Mouse (Mus musculus) lung, postnatal 36 days (tissue): Measurements from ENCODE around the gene Gm42372.

Experiments
- DNase-seq: peaks from one replicate; pipeline ENCODE4 v3.0.0; 2022; ENCODE audit warnings: mixed read lengths

The Gm42372 gene

DNA sequence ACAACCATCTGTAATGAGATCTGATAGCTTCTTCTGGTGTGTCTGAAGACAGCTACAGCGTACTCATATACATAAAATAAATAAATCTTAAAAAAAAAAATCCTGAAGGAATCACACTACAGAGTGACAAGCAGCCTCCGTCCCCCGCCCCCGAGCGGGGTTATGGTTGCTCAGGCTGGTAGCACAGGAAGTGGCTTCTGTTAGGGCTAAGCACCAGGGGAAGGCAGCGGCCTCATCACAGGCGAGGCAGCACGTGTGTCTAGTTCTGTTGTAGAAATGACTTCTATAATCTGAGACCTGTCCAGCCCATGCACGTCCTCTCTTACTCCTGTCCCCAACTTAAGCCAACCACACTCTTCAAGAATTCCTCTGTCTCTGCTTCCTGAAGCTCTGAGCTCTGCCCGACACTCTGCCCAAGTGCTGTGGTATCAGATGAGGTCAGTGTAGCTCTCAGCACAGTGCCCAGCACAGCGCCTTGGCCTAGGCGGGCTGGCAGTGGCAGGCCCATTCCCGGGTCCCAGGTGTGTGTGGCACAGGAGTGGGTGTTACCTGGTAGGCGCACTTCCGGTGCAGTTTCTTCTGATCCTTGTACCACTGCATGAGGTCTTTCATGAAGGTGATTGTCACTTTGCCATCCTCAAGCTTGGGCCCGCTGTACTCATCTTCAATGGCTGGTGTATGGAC, 26.6 kb downstream of the Gm42372 start:
- DNase-seq: no peak

GRCm38 (mm10) chr7:17010010-17010347, 27.1 kb downstream of the Gm42372 start:
- peak; percentile 38 for DNase-seq

DNA sequence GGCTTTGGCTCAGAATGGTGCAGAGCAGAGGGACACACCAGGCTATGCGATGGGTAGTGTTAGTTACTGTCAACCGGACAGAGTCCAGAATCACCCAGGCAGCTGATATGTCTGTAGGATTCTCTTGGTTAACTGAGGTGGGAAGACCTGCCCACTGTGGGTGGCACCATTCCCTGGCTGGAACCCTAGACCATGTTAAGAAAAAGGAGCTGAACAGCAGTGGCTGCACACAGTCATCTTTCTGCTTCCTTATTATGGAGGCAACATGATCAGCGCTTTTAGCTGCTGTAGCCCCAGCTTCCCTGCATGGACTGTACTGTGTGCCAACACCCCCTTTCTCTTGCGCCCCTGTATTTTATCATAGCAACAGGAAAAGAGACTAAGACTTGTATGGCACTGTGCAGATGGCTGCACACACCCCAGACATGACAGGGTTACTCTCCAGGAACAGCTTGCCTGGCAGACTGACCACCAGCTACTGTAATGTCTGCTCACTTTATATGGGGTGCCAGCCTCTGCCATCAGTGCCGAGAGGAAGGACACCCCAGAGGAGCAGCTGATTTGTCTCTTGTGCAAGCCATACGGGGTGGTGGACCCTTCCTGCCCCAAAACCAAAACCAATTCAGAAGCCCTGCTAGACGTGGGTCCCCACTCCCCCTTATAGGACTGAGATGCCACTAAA, 29.2 kb downstream of the Gm42372 start:
- DNase-seq: no peak

DNA sequence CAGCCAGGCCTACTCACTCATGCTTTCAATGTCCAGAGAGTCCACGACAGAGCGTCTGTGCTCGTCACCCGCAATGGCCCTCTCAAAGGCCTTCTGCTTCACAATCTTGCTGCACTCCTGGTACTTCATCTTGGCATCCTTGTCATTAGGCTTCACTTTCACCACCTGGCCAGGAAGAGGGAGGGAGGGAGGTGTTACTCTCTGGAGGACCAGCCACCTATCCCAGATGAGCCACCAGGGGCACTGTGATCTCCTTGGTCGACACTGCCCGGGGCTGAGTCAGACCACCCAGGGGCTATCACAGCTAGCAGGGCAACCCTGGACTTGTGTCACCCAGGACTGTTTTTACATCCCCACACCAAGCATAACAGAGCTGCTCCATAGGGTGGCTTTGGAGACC, 32.5 kb downstream of the Gm42372 start:
- no peak for DNase-seq

GRCm38 (mm10) chr7:17017036-17017435, 34.1 kb downstream of the Gm42372 start:
- DNase-seq: peak; percentile 93

- no peak for DNase-seq
These were observed 35.0 kb downstream of the Gm42372 start for GRCm38 (mm10) chr7:17017921-17018320.

DNA sequence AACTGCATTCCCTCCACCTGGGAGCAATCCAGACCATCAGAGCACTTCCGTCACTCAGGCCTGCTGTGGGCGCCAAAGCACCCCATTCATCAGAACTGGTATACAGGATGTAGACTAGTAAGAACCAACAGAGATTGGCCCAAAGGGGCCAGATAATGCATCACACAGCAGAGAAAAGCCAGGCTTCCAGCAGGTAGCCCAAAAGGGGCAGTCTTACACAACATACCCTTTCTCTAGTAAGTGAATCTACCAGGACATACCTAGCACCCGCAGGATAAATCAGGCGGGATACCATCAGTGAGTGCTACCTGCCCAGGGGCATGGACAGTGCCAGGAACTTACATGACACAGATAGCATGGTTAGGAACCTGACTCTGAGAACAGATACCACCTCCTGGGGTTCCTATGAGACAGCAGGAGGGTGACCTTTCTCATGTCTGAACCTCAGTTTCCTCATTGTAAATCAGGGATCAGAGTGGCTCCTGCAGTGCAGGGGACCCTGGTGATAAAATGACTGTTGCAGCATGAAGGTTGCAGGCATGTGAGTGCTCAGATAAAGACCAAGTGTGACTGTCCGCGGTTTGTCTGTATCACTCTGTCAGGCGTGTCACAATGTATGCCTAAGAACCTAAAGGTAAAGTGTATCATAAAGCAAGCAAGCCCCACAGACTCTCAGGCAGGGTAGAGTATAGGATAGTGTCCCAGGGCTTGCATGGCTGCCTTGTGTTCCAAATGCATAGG, 36.7 kb downstream of the Gm42372 start:
- DNase-seq: peak; percentile 8

- DNase-seq: no peak
These were observed 39.3 kb downstream of the Gm42372 start for GRCm38 (mm10) chr7:17022176-17022575.

DNA sequence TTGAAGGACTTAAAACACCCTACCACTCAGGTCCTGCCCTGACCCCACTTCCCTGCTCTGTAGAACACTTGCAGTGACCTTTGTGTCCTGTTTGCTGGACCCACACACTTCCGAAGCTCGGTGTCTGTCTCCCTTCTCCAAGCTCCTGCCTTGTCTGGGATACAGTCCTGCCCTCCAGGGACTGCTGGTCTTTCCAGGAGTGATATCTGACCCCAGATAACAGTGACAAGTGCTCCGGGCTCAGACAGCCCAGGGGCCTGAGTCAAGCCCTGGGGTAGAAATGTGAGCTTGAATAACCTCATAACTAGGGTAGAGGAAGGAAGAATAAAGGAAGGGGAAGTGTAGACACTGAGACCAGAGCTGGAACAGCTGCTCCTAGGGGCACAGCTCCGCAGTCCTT, 40.8 kb downstream of the Gm42372 start:
- no peak for DNase-seq

DNA sequence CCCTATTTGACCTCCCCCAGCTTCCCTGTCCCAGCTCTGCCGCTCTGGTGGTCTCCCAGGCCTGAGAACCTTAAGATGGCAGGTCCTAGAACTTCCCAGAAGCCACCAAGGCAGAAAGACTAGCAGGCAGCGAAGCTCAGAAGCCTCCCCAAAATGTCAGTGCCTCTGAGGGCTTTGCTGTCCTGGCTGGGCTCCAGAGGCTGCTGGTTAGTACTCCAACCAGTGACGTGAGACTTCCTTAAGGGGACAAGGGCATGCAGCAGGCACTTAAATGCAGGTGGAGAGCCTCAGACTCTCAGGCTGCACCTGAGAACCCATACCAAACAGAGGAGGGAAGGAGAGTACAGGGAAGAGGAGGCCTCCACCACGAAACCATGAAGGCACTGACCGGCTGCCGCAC, 41.3 kb downstream of the Gm42372 start:
- peak; percentile 76 for DNase-seq

DNA sequence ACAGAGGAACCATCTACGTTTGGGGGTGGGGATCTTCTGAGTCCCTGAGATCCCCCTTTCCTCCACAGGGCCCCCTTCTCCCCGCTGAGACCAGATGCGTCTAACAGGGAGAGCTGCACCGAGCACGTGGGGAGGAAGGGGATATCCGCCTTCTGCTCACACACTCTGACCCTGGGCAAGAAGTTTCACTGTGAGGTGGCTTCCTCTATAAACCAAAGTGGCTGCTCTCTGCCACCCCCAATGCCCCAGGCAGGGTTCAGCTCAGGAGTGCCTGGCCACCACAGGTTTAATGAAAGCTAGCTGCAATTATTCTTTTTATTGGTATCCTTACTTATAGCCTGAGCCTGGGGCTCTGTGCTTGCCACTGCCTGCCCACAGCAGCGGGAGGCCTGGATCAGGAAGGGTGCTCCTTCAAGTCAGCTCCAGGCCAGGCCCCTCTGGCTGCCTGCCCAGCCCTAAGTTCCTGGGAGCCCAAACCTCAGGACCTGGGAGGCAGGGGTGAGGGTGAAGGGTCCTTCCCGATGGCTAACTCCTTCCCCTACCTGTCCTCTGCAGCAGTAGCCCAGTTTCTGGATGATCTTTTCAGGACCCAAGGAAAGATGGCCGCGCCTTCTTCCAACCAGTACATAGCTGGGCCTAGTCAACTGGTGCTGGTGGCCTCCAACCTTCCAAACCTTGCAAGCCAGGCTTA, 42.1 kb downstream of the Gm42372 start:
- peak; percentile 48 for DNase-seq

DNA sequence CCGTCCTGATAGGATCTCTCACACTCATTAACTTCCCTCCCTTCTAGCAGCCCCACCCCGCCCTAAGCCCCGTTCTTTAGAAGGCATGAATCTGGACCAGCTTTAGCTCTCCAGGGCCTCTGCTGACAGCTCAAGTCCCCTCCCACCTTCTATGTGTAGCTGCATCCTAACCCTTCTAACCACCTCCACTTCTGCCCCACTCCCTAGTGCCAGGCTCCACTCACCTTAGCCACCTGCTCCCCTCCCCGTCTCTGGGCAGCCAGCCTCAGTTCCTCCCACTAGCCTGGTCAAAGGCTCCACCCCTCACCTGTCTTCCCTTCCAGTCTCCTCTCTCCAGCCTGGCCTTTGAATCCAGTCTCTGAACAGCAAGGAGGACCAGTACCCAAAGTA, 42.6 kb downstream of the Gm42372 start:
- peak; percentile 32 for DNase-seq

GRCm38 (mm10) chr7:17025896-17026622, 43.2 kb downstream of the Gm42372 start:
- DNase-seq: no peak

DNA sequence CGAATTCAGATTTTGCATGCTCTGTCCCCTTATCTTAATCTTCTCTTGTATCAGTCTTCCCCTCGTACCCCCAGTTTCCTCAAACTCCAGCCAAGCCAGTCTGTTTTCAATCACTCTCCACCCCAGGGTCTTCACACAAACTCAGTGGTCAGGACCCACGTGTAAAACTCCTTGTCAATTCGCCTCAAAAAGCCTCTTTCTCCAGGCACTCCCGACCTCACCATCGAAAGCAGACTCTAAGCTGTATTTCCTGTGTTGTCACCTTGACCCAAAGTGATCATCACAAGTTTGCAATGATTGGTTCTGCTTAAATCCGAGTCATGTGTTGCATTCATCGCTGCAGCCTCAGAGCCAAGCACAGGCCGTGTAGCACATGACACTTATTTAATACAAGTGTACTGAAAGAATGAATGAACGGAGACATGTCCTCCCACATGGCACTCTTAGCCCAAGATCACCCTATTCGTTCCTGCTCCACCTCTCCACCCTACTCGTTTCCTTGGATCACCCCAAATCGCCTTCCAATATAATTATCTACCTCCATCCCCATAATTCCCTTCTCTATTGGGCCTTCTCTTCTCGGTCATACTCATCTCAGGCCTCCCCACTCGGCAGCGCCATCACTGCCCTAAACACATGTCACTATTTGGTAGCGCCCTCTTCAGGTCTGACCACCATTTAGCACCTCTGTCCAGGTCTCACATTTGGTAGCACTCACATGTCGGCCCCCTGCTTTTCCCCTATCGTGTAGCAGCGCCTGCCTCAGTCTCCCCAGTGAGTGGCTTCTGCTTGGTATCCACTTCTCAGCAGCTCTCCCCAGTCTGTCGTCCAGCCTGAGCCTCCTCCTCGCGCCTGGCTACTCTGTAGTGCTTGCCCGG, 44.1 kb downstream of the Gm42372 start:
- DNase-seq: peak; percentile 76

DNA sequence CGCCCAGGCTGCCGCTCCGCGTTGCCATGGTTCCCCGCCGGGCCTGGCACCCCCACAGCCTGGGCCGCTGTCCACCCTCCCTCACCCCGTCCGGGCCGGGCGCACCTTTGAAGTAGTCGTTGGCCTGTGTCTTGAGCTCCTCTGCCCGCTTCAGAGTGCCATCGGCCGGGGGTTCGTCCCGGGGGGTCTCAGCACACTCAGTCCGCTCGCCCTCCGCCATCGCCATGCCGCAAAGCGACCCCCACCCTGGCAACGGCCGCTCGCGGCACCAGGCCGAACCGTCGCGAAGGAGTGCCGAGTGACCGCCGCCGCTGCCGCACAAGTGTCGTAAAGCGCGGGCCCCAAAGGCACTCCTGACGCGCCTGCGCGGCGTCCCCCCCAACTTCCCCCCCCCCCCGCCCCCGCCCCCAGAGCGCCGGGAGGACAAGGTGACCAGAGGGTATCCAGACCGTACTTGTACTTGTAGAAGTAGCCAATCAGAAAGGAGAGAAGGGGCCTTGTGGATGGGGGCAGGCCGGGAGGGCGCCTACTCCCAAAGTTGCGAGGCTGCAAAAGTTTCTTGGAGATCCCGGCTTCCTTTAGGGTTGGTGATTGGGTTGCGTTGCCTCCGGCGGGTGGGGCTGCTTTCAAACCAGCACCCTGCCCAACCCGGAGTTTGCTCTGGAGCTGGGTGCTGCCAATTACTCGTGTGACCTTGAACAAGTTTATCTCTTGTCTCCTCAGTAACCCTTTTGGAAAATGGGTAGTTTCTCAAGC, 44.9 kb downstream of the Gm42372 start, which contains the start of gene Ppp5c:
Gene Ppp5c, minus strand, starts transcription at position 337 of the 756 bp plus-strand sequence.
- DNase-seq: peak; percentile 92

- no peak for DNase-seq
These were observed 46.0 kb downstream of the Gm42372 start for GRCm38 (mm10) chr7:17028923-17029322.

DNA sequence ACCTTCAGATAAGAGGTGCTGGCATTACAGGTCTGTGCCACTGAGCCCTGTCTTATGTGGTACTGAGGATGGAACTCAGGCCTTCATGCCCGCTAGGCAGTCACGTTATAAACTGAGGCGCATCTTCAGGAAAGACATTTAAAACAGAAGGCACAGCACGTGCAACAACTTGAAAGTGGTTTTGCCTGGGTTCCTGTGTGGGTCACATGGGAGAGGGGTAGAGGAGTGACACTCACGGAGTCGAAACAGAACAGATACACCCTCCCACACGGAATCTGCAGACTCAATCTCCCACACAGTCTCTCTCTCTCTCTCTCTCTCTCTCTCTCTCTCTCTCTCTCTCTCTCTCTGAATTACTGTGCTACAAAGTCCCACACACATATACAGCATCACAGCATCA, 47.4 kb downstream of the Gm42372 start:
- no peak for DNase-seq
